Mouse (Mus musculus) lung, postnatal 0 days (tissue): ENCODE measurements at regions not wholly inside any gene's neighbourhood (a gene's known extent, or its start where the extent isn't known, plus 50 kb on each side); places are given as distances from the start of the nearest gene placed in this dataset.
A peak's percentile ranks its signal among the peaks of the same experiment; 100 is the strongest.

Experiments
- CTCF ChIP-seq: IDR thresholded peaks from 2 replicates; pipeline ENCODE4 v1.5.1; 2016; ENCODE audit warnings: antibody characterized with exemption, mild to moderate bottlenecking
- EP300 ChIP-seq: IDR thresholded peaks from 2 replicates; pipeline ENCODE4 v1.6.1; 2016; ENCODE audit warnings: antibody characterized with exemption, mild to moderate bottlenecking, control low read depth

- peak; percentile 84 for TF ChIP-seq CTCF
- no peak for TF ChIP-seq EP300
Observed at GRCm38 (mm10) chr15:68415401-68415925, 1914.8 kb upstream of the Lrrc6 start.
